ENCODE assay signal across 8 mouse cellular contexts in genomic region chrX:100625146-100625545, GRCm38 (mm10). TPM values are rescaled to one million over a fixed set of nuclear protein-coding genes. Genes with fewer than 3 reads are reported as not detected.
DNase-seq lines count a peak whose midpoint lies in the region; ATAC-seq and TF ChIP-seq lines count a peak whose summit lies in the region.

No protein-coding gene starts in this region.

- H3K27me3 ChIP-seq in hindbrain, embryonic 15.5 days, result no peaks in the 10 kb centered on the region
- H3K27me3 ChIP-seq in midbrain, embryonic 16.5 days (ENCODE audit: control insufficient read depth, insufficient read depth, low read depth, low read length), result no peaks in the 10 kb centered on the region

- peak overlapping the region; percentile 57 for H3K4me3 ChIP-seq in left cerebral cortex, adult 2 months
- H3K4me3 ChIP-seq in hindbrain, embryonic 15.5 days, result peak overlapping the region; percentile 53
- H3K4me3 ChIP-seq in midbrain, embryonic 16.5 days (ENCODE audit: low read depth, low read length), result peak overlapping the region; percentile 53

- peak overlapping the region; percentile 59 for H3K4me2 ChIP-seq in hindbrain, embryonic 15.5 days
- H3K4me2 ChIP-seq in midbrain, embryonic 16.5 days (ENCODE audit: low read length), result peak overlapping the region; percentile 62

- DNase-seq in left cerebral cortex, adult 2 months (ENCODE audit: extremely low spot score in 1 of 2, low spot score in 2 of 2), result no peak
- no peak for DNase-seq in left cerebral cortex, adult 11 months (ENCODE audit: low spot score)
- DNase-seq in brain, adult 2 months (ENCODE audit: low read depth, low spot score), result peak; percentile 6
- no peak for DNase-seq in thymus, postnatal 10 days (ENCODE audit: low spot score in 2 of 2)
- DNase-seq in spleen, postnatal 4 days (ENCODE audit: low spot score in 2 of 2), result no peak
- no peak for DNase-seq in B cell, adult 2 months

- no peak overlapping the region; the same call in 1 of the 2 replicates for H3K27ac ChIP-seq in left cerebral cortex, adult 2 months
- H3K27ac ChIP-seq in hindbrain, embryonic 15.5 days (replicated peaks), result no peak overlapping the region
- H3K27ac ChIP-seq in midbrain, embryonic 16.5 days (ENCODE audit: low read length), result no peak overlapping the region

- H3K9me3 ChIP-seq in hindbrain, embryonic 15.5 days, result no peaks in the 10 kb centered on the region
- H3K9me3 ChIP-seq in midbrain, embryonic 16.5 days (replicated peaks; ENCODE audit: control insufficient read depth, low read length, poor library complexity, severe bottlenecking), result no peaks in the 10 kb centered on the region

- H3K9ac ChIP-seq in hindbrain, embryonic 15.5 days, result peak overlapping the region; percentile 57
- 0 out of 2 replicates have a peak overlapping the region, but pooled peaks have one; percentile 55 for H3K9ac ChIP-seq in midbrain, embryonic 16.5 days (ENCODE audit: low read depth, low read length)

- no peaks in the 10 kb centered on the region for H3K36me3 ChIP-seq in hindbrain, embryonic 15.5 days
- H3K36me3 ChIP-seq in midbrain, embryonic 16.5 days (ENCODE audit: control insufficient read depth, insufficient read depth, low read length), result no peaks in the 10 kb centered on the region

- no peak for TF ChIP-seq CTCF in left cerebral cortex, adult 2 months (IDR thresholded peaks at IDR 0.05)

- peaks cover 11% of the 10 kb centered on the region; the same call in 1 of the 2 replicates for H3K4me1 ChIP-seq in hindbrain, embryonic 15.5 days (replicated peaks)
- H3K4me1 ChIP-seq in midbrain, embryonic 16.5 days (ENCODE audit: control insufficient read depth, insufficient read depth, low read length), result peaks cover 8% of the 10 kb centered on the region; the same call in 1 of the 2 replicates

- WGBS in hindbrain, embryonic 15.5 days, result 46% methylated on average over 7 of the region's 7 CpGs
- WGBS in midbrain, embryonic 16.5 days, result 39% methylated on average over 7 of the region's 7 CpGs

- intact Hi-C loops in left cerebral cortex, adult 2 months (cut with DNase I), result loop anchor here (10.0 kb wide), 2 partner anchors 110 to 320 kb away; no protein-coding TSS in a partner anchor

- no peak for ATAC-seq in hindbrain, embryonic 15.5 days (ENCODE audit: low FRiP score, low read depth)
- ATAC-seq in midbrain, embryonic 16.5 days, result 0 out of 2 replicates have a peak, but pooled peaks have one; percentile 7

RNA-seq across cellular contexts. Expression of gene Kif4, which starts 0.4 kb away (rescaled TPM):
- 1 to 10 TPM in 1 of 2 experiments, under 1 TPM in 1; 0.91 to 1.1 TPM for total RNA-seq in left cerebral cortex, adult 2 months (2021)
- polyA plus RNA-seq in hindbrain, embryonic 15.5 days (2015; fragmentation: Nextera tagmentation; extraction: Ambion mirVana), result 5.6 and 7.1 TPM in 2 replicates
- 2.8 and 4.4 TPM in 2 replicates for polyA plus RNA-seq in midbrain, embryonic 16.5 days (2015; fragmentation: Nextera tagmentation; extraction: Ambion mirVana)

RNA-seq across cellular contexts. Expression of gene Pdzd11, which starts 1.2 kb away (rescaled TPM):
- 10 to 100 TPM; 35.8 to 43.8 TPM for total RNA-seq in left cerebral cortex, adult 2 months (2021)
- polyA plus RNA-seq in hindbrain, embryonic 15.5 days (2015; fragmentation: Nextera tagmentation; extraction: Ambion mirVana), result 97.5 and 101 TPM in 2 replicates
- 89.7 and 93.0 TPM in 2 replicates for polyA plus RNA-seq in midbrain, embryonic 16.5 days (2015; fragmentation: Nextera tagmentation; extraction: Ambion mirVana)

RNA-seq across cellular contexts. Expression of gene Arr3, which starts 19.8 kb away (rescaled TPM):
- total RNA-seq in left cerebral cortex, adult 2 months (2021), result 1 to 10 TPM in 1 of 2 experiments, under 1 TPM in 1; 0.75 to 3.1 TPM
- polyA plus RNA-seq in hindbrain, embryonic 15.5 days (2015; fragmentation: Nextera tagmentation; extraction: Ambion mirVana), result 0.21 TPM in 1 of 2 replicates, not detected in the other
- polyA plus RNA-seq in midbrain, embryonic 16.5 days (2015; fragmentation: Nextera tagmentation; extraction: Ambion mirVana), result not detected in 2 replicates

RNA-seq across cellular contexts. Expression of gene P2ry4, which starts 30.5 kb away (rescaled TPM):
- not detected for total RNA-seq in left cerebral cortex, adult 2 months (2021)
- not detected in 2 replicates for polyA plus RNA-seq in hindbrain, embryonic 15.5 days (2015; fragmentation: Nextera tagmentation; extraction: Ambion mirVana)
- polyA plus RNA-seq in midbrain, embryonic 16.5 days (2015; fragmentation: Nextera tagmentation; extraction: Ambion mirVana), result not detected in 2 replicates

RNA-seq across cellular contexts. Expression of gene Awat1, which starts 53.1 kb away (rescaled TPM):
- not detected for total RNA-seq in left cerebral cortex, adult 2 months (2021)
- not detected in 2 replicates for polyA plus RNA-seq in hindbrain, embryonic 15.5 days (2015; fragmentation: Nextera tagmentation; extraction: Ambion mirVana)
- polyA plus RNA-seq in midbrain, embryonic 16.5 days (2015; fragmentation: Nextera tagmentation; extraction: Ambion mirVana), result not detected in 2 replicates
